Mouse (Mus musculus) kidney, postnatal 0 days (tissue): Measurements from ENCODE around the gene Ripply3. TPM values are rescaled to one million over a fixed set of nuclear protein-coding genes. Genes with fewer than 3 reads are reported as not detected.

Experiments
- ATAC-seq: fragments of 200-750 bp; cut with Nextera tagmentation; replicated peaks from 2 replicates; pipeline ENCODE4 v1.8.0; 2017; ENCODE audit warnings: low read depth, moderate number of reproducible peaks, moderate TSS enrichment, moderate library complexity; ENCODE audit not compliant: low FRiP score
- DNase-seq: peaks from one replicate; pipeline ENCODE4 v3.0.0-alpha.2; 2016; ENCODE audit warnings: low spot score
- H3K27ac ChIP-seq: fragments of 300-500 bp; sonication (generic); 2 replicates; pipeline ENCODE4 v1.5.1; 2014; ENCODE audit warnings: mild to moderate bottlenecking
- H3K27me3 ChIP-seq: fragments of 300-500 bp; sonication (generic); 2 replicates; pipeline ENCODE4 v1.6.1; 2014; ENCODE audit warnings: low read length, mixed read lengths; ENCODE audit not compliant: insufficient read depth
- H3K36me3 ChIP-seq: fragments of 300-500 bp; sonication (generic); 2 replicates; pipeline ENCODE4 v1.6.1; 2014; ENCODE audit warnings: low read length, mixed read lengths; ENCODE audit not compliant: insufficient read depth
- H3K4me1 ChIP-seq: fragments of 300-500 bp; sonication (generic); replicated peaks from 2 replicates; pipeline ENCODE4 v1.6.1; 2014; ENCODE audit warnings: antibody characterized with exemption, low read length, mixed read lengths; ENCODE audit not compliant: insufficient read depth
- H3K4me2 ChIP-seq: fragments of 300-500 bp; sonication (generic); 2 replicates; pipeline ENCODE4 v1.6.1; 2014; ENCODE audit warnings: mild to moderate bottlenecking, low read length, moderate library complexity, mixed read lengths
- H3K4me3 ChIP-seq: fragments of 300-500 bp; sonication (generic); replicated peaks from 2 replicates; pipeline ENCODE4 v1.5.1; 2014; ENCODE audit warnings: low read depth, low read length
- H3K9ac ChIP-seq: fragments of 300-500 bp; sonication (generic); 2 replicates; pipeline ENCODE4 v1.6.1; 2014; ENCODE audit warnings: low read depth, low read length
- H3K9me3 ChIP-seq: fragments of 300-500 bp; sonication (generic); replicated peaks from 2 replicates; pipeline ENCODE4 v1.6.1; 2016; ENCODE audit warnings: low read length, inconsistent platforms, mixed read lengths
- CTCF ChIP-seq: IDR thresholded peaks from 2 replicates; pipeline ENCODE4 v1.5.1; 2016; ENCODE audit warnings: antibody characterized with exemption, low read depth, mild to moderate bottlenecking, moderate library complexity
- WGBS: fragments of 180-500 bp; shearing (Covaris S2); extraction: QIAGEN DNeasy Blood & Tissue Kit; methylation state at CpG from one replicate; pipeline ENCODE4 v1.1.7; 2014; 5-methylcytosine and 5-hydroxymethylcytosine counted together
- polyA plus RNA-seq: library from polyadenylated mRNA; unstranded; fragments of >200 nt; fragmentation: Nextera tagmentation; extraction: Ambion mirVana; gene quantifications from 2 replicates; pipeline ENCODE4 v1.2.1, GENCODE M21; 2015

The Ripply3 gene
- polyA plus RNA-seq, 1 experiment from 2014 or later = 14.0 TPM

DNA sequence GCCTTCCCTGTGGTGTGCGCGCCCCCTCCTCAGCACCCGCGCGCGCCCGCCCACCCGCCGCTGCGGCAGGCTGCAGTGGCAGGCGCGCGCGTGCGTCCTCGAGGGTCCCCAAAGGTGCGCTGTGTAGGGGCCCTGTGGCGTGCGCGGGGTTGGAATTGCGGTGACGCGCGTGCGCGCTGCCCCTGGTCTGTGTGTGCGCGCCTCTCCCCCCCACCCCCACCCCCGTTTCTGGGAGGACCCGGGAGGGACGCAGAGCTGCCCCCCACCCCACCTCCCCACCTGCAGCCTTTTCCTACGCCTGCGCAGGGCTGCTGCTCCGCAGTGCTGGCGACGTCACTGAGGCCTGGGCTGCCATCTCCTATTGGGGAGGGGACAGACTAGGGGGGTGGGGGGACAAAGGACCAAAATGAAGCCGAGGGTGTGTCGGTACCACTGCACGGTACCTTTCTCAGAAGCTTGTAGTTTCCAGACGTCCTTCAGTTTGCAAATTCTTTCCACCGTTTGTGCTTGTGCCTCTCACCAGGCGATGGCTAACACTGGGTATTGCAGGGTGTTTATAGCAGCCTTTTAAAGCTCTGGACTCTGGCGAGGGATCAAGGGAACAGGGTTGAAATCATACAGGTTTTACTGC lies 43.2 kb downstream of the Ripply3 start, which contains the start of gene Pigp:
Pigp (minus strand) TSS at position 542 of the 631 bp plus-strand sequence.
- Histone ChIP-seq H3K27me3 (no peaks in the 10 kb centered on the region), H3K36me3 (no peaks in the 10 kb centered on the region), H3K9me3 (no peaks in the 10 kb centered on the region), H3K9ac (peak within 1 kb of the TSS; percentile 94), H3K4me1 (peaks cover 7% of the 10 kb centered on the region; the same call in 1 of the 2 replicates), H3K4me2 (peak within 1 kb of the TSS; percentile 82), H3K4me3 (peak within 1 kb of the TSS; percentile 93), H3K27ac (peak within 1 kb of the TSS; percentile 99)
- WGBS = under 1% methylated on average over 38 of the region's 43 CpGs
- DNase-seq (peak; percentile 79), ATAC-seq (peak; percentile 79)
- peak; percentile 27; the same call in 1 of the 2 replicates for TF ChIP-seq CTCF

DNA sequence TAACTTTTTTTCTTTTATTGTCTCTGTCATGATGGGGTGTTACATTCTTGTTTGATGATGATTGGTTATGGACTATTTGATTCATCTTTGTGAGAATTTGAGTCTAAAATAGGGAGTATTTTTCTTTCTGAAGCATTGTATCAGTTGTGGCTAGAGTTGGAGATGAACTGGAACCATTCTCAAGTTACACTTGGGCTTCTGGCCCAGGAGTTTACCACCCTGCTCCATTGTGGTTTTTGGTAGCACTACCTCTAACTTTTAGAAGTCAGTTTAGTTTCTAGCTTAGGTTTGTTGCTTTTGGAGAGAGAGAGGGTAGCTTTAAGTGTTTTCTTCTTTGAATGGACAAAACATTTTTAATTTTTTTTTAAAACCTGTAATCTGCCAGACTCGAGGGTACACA lies 51.2 kb downstream of the Ripply3 start:
- Histone ChIP-seq H3K9me3 (no peaks in the 10 kb centered on the region), H3K27me3 (no peaks in the 10 kb centered on the region), H3K9ac (no peak overlapping the region), H3K4me3 (no peak overlapping the region), H3K4me2 (no peak overlapping the region), H3K36me3 (no peaks in the 10 kb centered on the region), H3K27ac (no peak overlapping the region), H3K4me1 (no peaks in the 10 kb centered on the region)
- ATAC-seq (no peak), DNase-seq (no peak)
- TF ChIP-seq CTCF = no peak
- 93% methylated on average over 1 of the region's 1 CpGs for WGBS

DNA sequence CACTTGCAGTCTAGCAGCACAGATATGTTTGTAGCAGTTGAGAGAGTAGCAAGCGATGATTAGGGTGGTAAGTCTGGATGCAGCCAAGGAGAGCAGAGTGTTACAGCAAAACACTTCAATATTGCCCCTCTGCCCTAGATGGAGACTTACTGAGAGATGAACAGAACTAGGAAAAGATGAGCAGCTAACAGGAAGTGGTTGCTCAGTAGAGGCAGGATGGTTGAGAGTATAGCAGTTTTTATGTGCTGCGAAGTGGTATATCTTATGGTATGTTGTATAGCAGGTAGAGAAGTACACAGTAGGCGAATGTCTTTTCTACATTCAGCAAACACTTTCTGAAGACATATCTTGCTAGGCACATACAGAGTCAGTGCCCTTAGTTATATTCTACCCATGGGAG lies 55.1 kb downstream of the Ripply3 start:
- ATAC-seq (no peak), DNase-seq (no peak)
- TF ChIP-seq CTCF = no peak
- Histone ChIP-seq H3K4me3 (no peak overlapping the region), H3K36me3 (0 out of 2 replicates have a peak, but pooled peaks cover 4% of the 10 kb centered on the region), H3K27me3 (no peaks in the 10 kb centered on the region), H3K4me1 (no peaks in the 10 kb centered on the region), H3K27ac (no peak overlapping the region), H3K4me2 (no peak overlapping the region), H3K9me3 (no peaks in the 10 kb centered on the region), H3K9ac (no peak overlapping the region)
- 95% methylated on average over 3 of the region's 3 CpGs for WGBS

Other genes starting within 250 kb of the Ripply3 start
- 3.0 and 3.1 TPM in 2 replicates for gene Sim2, start 243.5 kb upstream of the Ripply3 start, polyA plus RNA-seq
- 5.0 and 5.9 TPM in 2 replicates for gene Hlcs, start 14.8 kb upstream of the Ripply3 start, polyA plus RNA-seq
- 152 and 158 TPM in 2 replicates for gene Ttc3, start 42.2 kb downstream of the Ripply3 start, polyA plus RNA-seq
- 195 and 220 TPM in 2 replicates for gene Pigp, start 43.4 kb downstream of the Ripply3 start, polyA plus RNA-seq
- 42.3 and 48.9 TPM in 2 replicates for gene Vps26c, start 198.4 kb downstream of the Ripply3 start, polyA plus RNA-seq
- gene Dyrk1a, start 241.6 kb downstream of the Ripply3 start, polyA plus RNA-seq = 8.5 and 8.6 TPM in 2 replicates